Comparison of ENCODE assay signal across 8 mouse cellular contexts in the genomic region with DNA sequence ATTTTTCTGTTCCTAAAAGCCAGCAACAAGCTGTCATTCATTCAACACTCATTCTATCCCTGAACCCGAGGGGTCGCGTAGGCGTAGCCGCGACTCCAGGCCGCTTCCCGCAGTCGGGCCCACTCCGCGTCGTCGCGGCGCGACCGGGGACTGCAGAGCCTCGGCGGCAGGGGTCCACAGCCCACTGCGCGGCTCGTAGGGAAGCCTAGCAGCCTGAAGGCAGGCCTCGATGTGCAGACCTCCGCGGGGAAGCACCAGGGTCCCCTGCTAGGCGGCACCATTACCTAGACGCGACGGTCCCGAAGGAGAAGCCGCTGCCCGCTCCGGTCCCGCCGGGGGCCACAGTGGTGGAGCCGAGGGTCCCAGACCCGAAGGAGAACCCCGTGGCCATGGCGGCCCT. TPM values are rescaled to one million over a fixed set of nuclear protein-coding genes. Genes with fewer than 3 reads are reported as not detected.
DNase-seq lines count a peak whose midpoint lies in the region; ATAC-seq and TF ChIP-seq lines count a peak whose summit lies in the region.

No protein-coding gene starts in this region.

- peak overlapping the region; percentile 94 for H3K27ac ChIP-seq in lung, embryonic 14.5 days (ENCODE audit: low read depth)
- peak overlapping the region; percentile 59 for H3K27ac ChIP-seq in bone marrow macrophage, adult 2 months (ENCODE audit: insufficient read depth, low read depth, low read length)

- no peaks in the 10 kb centered on the region for H3K36me3 ChIP-seq in lung, embryonic 14.5 days (ENCODE audit: insufficient read depth)
- H3K36me3 ChIP-seq in megakaryocyte, embryonic 14.5 days (replicated peaks; ENCODE audit: low read length), result peaks cover 19% of the 10 kb centered on the region

- H3K27me3 ChIP-seq in lung, embryonic 14.5 days (ENCODE audit: insufficient read depth, low read length), result no peaks in the 10 kb centered on the region
- H3K27me3 ChIP-seq in megakaryocyte, embryonic 14.5 days (replicated peaks), result no peaks in the 10 kb centered on the region

- peak overlapping the region; percentile 71 for H3K4me2 ChIP-seq in lung, embryonic 14.5 days

- DNase-seq in lung, embryonic 14.5 days, result peak; percentile 72
- no peak for DNase-seq in lung, postnatal 36 days
- no peak for DNase-seq in natural killer cell, adult 2 months (ENCODE audit: low spot score in 2 of 2)
- no peak for DNase-seq in layer of hippocampus, adult 18-20 months (ENCODE audit: low spot score in 2 of 2)
- no peak for DNase-seq in kidney, postnatal 36 days

- under 1% methylated on average over 39 of the region's 39 CpGs for WGBS in lung, embryonic 14.5 days

- H3K4me1 ChIP-seq in lung, embryonic 14.5 days (ENCODE audit: insufficient read depth), result peaks cover 2% of the 10 kb centered on the region; the same call in 1 of the 2 replicates
- peaks cover 9% of the 10 kb centered on the region for H3K4me1 ChIP-seq in bone marrow macrophage, adult 2 months (ENCODE audit: control insufficient read depth, insufficient read depth, low read length)
- peaks cover 35% of the 10 kb centered on the region for H3K4me1 ChIP-seq in megakaryocyte, embryonic 14.5 days

- peak overlapping the region; percentile 95 for H3K9ac ChIP-seq in lung, embryonic 14.5 days

- TF ChIP-seq CTCF in lung, embryonic 14.5 days (IDR thresholded peaks at IDR 0.05; ENCODE audit: low read depth), result 0 out of 2 replicates have a peak, but pooled peaks have one; percentile 8
- TF ChIP-seq CTCF in bone marrow macrophage, adult 2 months (IDR thresholded peaks at IDR 0.05; ENCODE audit: low read depth, low read length), result no peak

- H3K9me3 ChIP-seq in lung, embryonic 14.5 days (ENCODE audit: low read depth, low read length), result no peaks in the 10 kb centered on the region
- no peaks in the 10 kb centered on the region for H3K9me3 ChIP-seq in megakaryocyte, embryonic 14.5 days

- TF ChIP-seq POLR2A in bone marrow macrophage, adult 2 months (IDR thresholded peaks at IDR 0.05; ENCODE audit: borderline replicate concordance, low read depth, low read length), result no peak

- ATAC-seq in lung, embryonic 14.5 days (ENCODE audit: insufficient read depth), result peak; percentile 66
- peak; percentile 28 for ATAC-seq in granulocyte monocyte progenitor cell, adult 5-6 weeks (replicated peaks; ENCODE audit: poor library complexity, severe bottlenecking)

- peak overlapping the region; percentile 95 for H3K4me3 ChIP-seq in lung, embryonic 14.5 days (ENCODE audit: low read depth, low read length)
- H3K4me3 ChIP-seq in bone marrow macrophage, adult 2 months (ENCODE audit: insufficient read depth, low read length), result peak overlapping the region; percentile 95
- peak overlapping the region; percentile 96 for H3K4me3 ChIP-seq in megakaryocyte, embryonic 14.5 days (replicated peaks)

RNA-seq across cellular contexts. Expression of gene Nupl1, which starts 0.4 kb away (rescaled TPM):
- not detected in 2 replicates for polyA plus RNA-seq in lung, embryonic 14.5 days (2014; fragmentation: Nextera tagmentation; extraction: Ambion mirVana)
- polyA plus RNA-seq in bone marrow macrophage, adult 2 months (2012; ENCODE audit: insufficient read depth, insufficient read length, missing spikeins), result not detected in 2 replicates
- not detected in 2 replicates for total RNA-seq in granulocyte monocyte progenitor cell, adult 5-6 weeks (2014; fragmentation: Nextera tagmentation)
- not detected in 2 replicates for total RNA-seq in granulocyte monocyte progenitor cell, adult 5-6 weeks (2017)
- not detected in 2 replicates for polyA plus RNA-seq in megakaryocyte, embryonic 14.5 days (2012; ENCODE audit: insufficient read depth, low replicate concordance)
- under 1 TPM in 1 of 2 experiments, not detected in 1; 0.10 TPM for total RNA-seq in layer of hippocampus, adult 18-20 months (2021)

RNA-seq across cellular contexts. Expression of gene Gm49336, which starts 0.4 kb away (rescaled TPM):
- 62.2 and 65.8 TPM in 2 replicates for polyA plus RNA-seq in lung, embryonic 14.5 days (2014; fragmentation: Nextera tagmentation; extraction: Ambion mirVana)
- polyA plus RNA-seq in bone marrow macrophage, adult 2 months (2012; ENCODE audit: insufficient read depth, insufficient read length, missing spikeins), result 27.7 and 28.0 TPM in 2 replicates
- total RNA-seq in granulocyte monocyte progenitor cell, adult 5-6 weeks (2014; fragmentation: Nextera tagmentation), result 65.9 and 67.1 TPM in 2 replicates
- 96.8 and 138 TPM in 2 replicates for total RNA-seq in granulocyte monocyte progenitor cell, adult 5-6 weeks (2017)
- polyA plus RNA-seq in megakaryocyte, embryonic 14.5 days (2012; ENCODE audit: insufficient read depth, low replicate concordance), result 1.3 and 14.1 TPM in 2 replicates
- total RNA-seq in layer of hippocampus, adult 18-20 months (2021), result 10 to 100 TPM; 64.0 to 65.9 TPM

RNA-seq across cellular contexts. Expression of gene Mtmr6, which starts 14.1 kb away (rescaled TPM):
- 34.0 and 34.9 TPM in 2 replicates for polyA plus RNA-seq in lung, embryonic 14.5 days (2014; fragmentation: Nextera tagmentation; extraction: Ambion mirVana)
- polyA plus RNA-seq in bone marrow macrophage, adult 2 months (2012; ENCODE audit: insufficient read depth, insufficient read length, missing spikeins), result 122 and 129 TPM in 2 replicates
- 32.9 and 36.1 TPM in 2 replicates for total RNA-seq in granulocyte monocyte progenitor cell, adult 5-6 weeks (2014; fragmentation: Nextera tagmentation)
- total RNA-seq in granulocyte monocyte progenitor cell, adult 5-6 weeks (2017), result 69.7 and 70.7 TPM in 2 replicates
- 0.87 and 3.3 TPM in 2 replicates for polyA plus RNA-seq in megakaryocyte, embryonic 14.5 days (2012; ENCODE audit: insufficient read depth, low replicate concordance)
- 100 to 1,000 TPM; 109 to 112 TPM for total RNA-seq in layer of hippocampus, adult 18-20 months (2021)

RNA-seq across cellular contexts. Expression of gene Atp8a2, which starts 53.9 kb away (rescaled TPM):
- polyA plus RNA-seq in lung, embryonic 14.5 days (2014; fragmentation: Nextera tagmentation; extraction: Ambion mirVana), result 0.95 and 1.6 TPM in 2 replicates
- polyA plus RNA-seq in bone marrow macrophage, adult 2 months (2012; ENCODE audit: insufficient read depth, insufficient read length, missing spikeins), result 0.16 and 0.77 TPM in 2 replicates
- 0.21 and 1.3 TPM in 2 replicates for total RNA-seq in granulocyte monocyte progenitor cell, adult 5-6 weeks (2014; fragmentation: Nextera tagmentation)
- total RNA-seq in granulocyte monocyte progenitor cell, adult 5-6 weeks (2017), result 0.56 and 1.3 TPM in 2 replicates
- 0.02 TPM in 1 of 2 replicates, not detected in the other for polyA plus RNA-seq in megakaryocyte, embryonic 14.5 days (2012; ENCODE audit: insufficient read depth, low replicate concordance)
- total RNA-seq in layer of hippocampus, adult 18-20 months (2021), result 10 to 100 TPM; 42.5 to 44.8 TPM
